22 mouse cellular contexts compared by ENCODE assay signal in genomic region chr17:84816014-84816461, GRCm38 (mm10). TPM values are rescaled to one million over a fixed set of nuclear protein-coding genes. Genes with fewer than 3 reads are reported as not detected.
DNase-seq lines count a peak whose midpoint lies in the region; ATAC-seq lines count a peak whose summit lies in the region.
"Had no signal": no experiment of that assay in that cellular context is flagged by ENCODE, and none has a peak within 500 bp of the region (broad histone marks: within the 10 kb centered on the region; RNA-seq: fewer than 3 reads in every experiment).

No protein-coding gene starts in this region.

- no peak overlapping the region for H3K4me3 ChIP-seq in heart, embryonic 12.5 days
- H3K4me3 ChIP-seq in midbrain, embryonic 14.5 days (replicated peaks; ENCODE audit: low read depth, low read length) = no peak overlapping the region
- H3K4me3 ChIP-seq in midbrain, embryonic 10.5 days = no peak overlapping the region
- H3K4me3 ChIP-seq in forebrain, embryonic 15.5 days = no peak overlapping the region
- H3K4me3 ChIP-seq: gastrocnemius, adult 2 months; intestine, embryonic 15.5 days; limb, embryonic 13.5 days; liver, embryonic 13.5 days; megakaryocyte, embryonic 14.5 days had no signal

- no peak for ATAC-seq in heart, embryonic 12.5 days (ENCODE audit: insufficient number of reproducible peaks, low FRiP score)
- no peak for ATAC-seq in midbrain, embryonic 14.5 days (ENCODE audit: low FRiP score, low TSS enrichment)
- peak; percentile 55 for ATAC-seq in forebrain, embryonic 15.5 days (replicated peaks)
- ATAC-seq: intestine, embryonic 15.5 days had no signal

- H3K4me1 ChIP-seq in heart, embryonic 12.5 days (replicated peaks) = no peaks in the 10 kb centered on the region
- peaks cover 11% of the 10 kb centered on the region; the same call in 1 of the 2 replicates for H3K4me1 ChIP-seq in midbrain, embryonic 14.5 days (ENCODE audit: control insufficient read depth, insufficient read depth, low read length)
- H3K4me1 ChIP-seq in midbrain, embryonic 10.5 days = no peaks in the 10 kb centered on the region
- H3K4me1 ChIP-seq in forebrain, embryonic 15.5 days = peaks cover 12% of the 10 kb centered on the region
- H3K4me1 ChIP-seq: intestine, embryonic 15.5 days; limb, embryonic 13.5 days; liver, embryonic 13.5 days; megakaryocyte, embryonic 14.5 days had no signal

- no peak overlapping the region for H3K27ac ChIP-seq in heart, embryonic 12.5 days (ENCODE audit: poor library complexity, severe bottlenecking)
- peak overlapping the region; percentile 45; the same call in 1 of the 2 replicates for H3K27ac ChIP-seq in midbrain, embryonic 14.5 days (replicated peaks; ENCODE audit: low read depth, low read length)
- H3K27ac ChIP-seq in midbrain, embryonic 10.5 days (replicated peaks) = no peak overlapping the region
- H3K27ac ChIP-seq in forebrain, embryonic 15.5 days (replicated peaks) = 0 out of 2 replicates have a peak overlapping the region, but pooled peaks have one; percentile 38
- H3K27ac ChIP-seq: gastrocnemius, adult 2 months; intestine, embryonic 15.5 days; limb, embryonic 13.5 days; liver, embryonic 13.5 days had no signal

- WGBS in heart, embryonic 12.5 days = 72% methylated on average over 9 of the region's 9 CpGs
- WGBS in midbrain, embryonic 14.5 days = 47% methylated on average over 9 of the region's 9 CpGs
- WGBS in midbrain, embryonic 10.5 days = 83% methylated on average over 9 of the region's 9 CpGs
- WGBS in forebrain, embryonic 15.5 days = 12% methylated on average over 9 of the region's 9 CpGs

- H3K36me3 ChIP-seq in heart, embryonic 12.5 days = no peaks in the 10 kb centered on the region
- no peaks in the 10 kb centered on the region for H3K36me3 ChIP-seq in midbrain, embryonic 14.5 days (ENCODE audit: control insufficient read depth, insufficient read depth, low read length)
- no peaks in the 10 kb centered on the region for H3K36me3 ChIP-seq in midbrain, embryonic 10.5 days
- no peaks in the 10 kb centered on the region for H3K36me3 ChIP-seq in forebrain, embryonic 15.5 days
- H3K36me3 ChIP-seq: intestine, embryonic 15.5 days; limb, embryonic 13.5 days; liver, embryonic 13.5 days had no signal

- no peaks in the 10 kb centered on the region for H3K27me3 ChIP-seq in heart, embryonic 12.5 days (replicated peaks)
- no peaks in the 10 kb centered on the region for H3K27me3 ChIP-seq in midbrain, embryonic 14.5 days (ENCODE audit: control insufficient read depth, insufficient read depth, low read length)
- H3K27me3 ChIP-seq in midbrain, embryonic 10.5 days (ENCODE audit: low read depth, poor library complexity, severe bottlenecking) = no peaks in the 10 kb centered on the region
- no peaks in the 10 kb centered on the region for H3K27me3 ChIP-seq in forebrain, embryonic 15.5 days
- H3K27me3 ChIP-seq: intestine, embryonic 15.5 days; limb, embryonic 13.5 days had no signal

- H3K4me2 ChIP-seq in heart, embryonic 12.5 days = no peak overlapping the region
- no peak overlapping the region for H3K4me2 ChIP-seq in midbrain, embryonic 14.5 days (ENCODE audit: low read length)
- H3K4me2 ChIP-seq in forebrain, embryonic 15.5 days (replicated peaks) = no peak overlapping the region
- H3K4me2 ChIP-seq: intestine, embryonic 15.5 days; limb, embryonic 13.5 days; liver, embryonic 13.5 days had no signal

- peak; percentile 81 for DNase-seq in heart, adult 11 months
- peak; percentile 61 for DNase-seq in midbrain, embryonic 14.5 days
- DNase-seq in midbrain, embryonic 10.5 days (ENCODE audit: low spot score) = no peak
- DNase-seq in kidney, adult 8-10 months = no peak
- no peak for DNase-seq in retina, postnatal 1 day
- DNase-seq: adrenal gland, adult 2 months; cerebellum, adult 18-20 months; cerebellum, postnatal 14 days; gastrocnemius, adult 2 months; heart, postnatal 4 days; kidney, adult 9 months; kidney, postnatal 14 days; layer of hippocampus, postnatal 36 days; liver, embryonic 13.5 days; lung, adult 2 months; right cerebral cortex, postnatal 25 days; spleen, adult 18-20 months had no signal

- no peaks in the 10 kb centered on the region for H3K9me3 ChIP-seq in heart, embryonic 12.5 days (replicated peaks)
- no peaks in the 10 kb centered on the region for H3K9me3 ChIP-seq in midbrain, embryonic 14.5 days (ENCODE audit: control insufficient read depth, low read length)
- H3K9me3 ChIP-seq in midbrain, embryonic 10.5 days (replicated peaks) = no peaks in the 10 kb centered on the region
- no peaks in the 10 kb centered on the region for H3K9me3 ChIP-seq in forebrain, embryonic 15.5 days
- H3K9me3 ChIP-seq: intestine, embryonic 15.5 days; limb, embryonic 13.5 days; liver, embryonic 13.5 days; megakaryocyte, embryonic 14.5 days had no signal

- no peak overlapping the region for H3K9ac ChIP-seq in heart, embryonic 12.5 days
- H3K9ac ChIP-seq in midbrain, embryonic 14.5 days (replicated peaks; ENCODE audit: low read length) = no peak overlapping the region
- no peak overlapping the region for H3K9ac ChIP-seq in forebrain, embryonic 15.5 days (replicated peaks)
- H3K9ac ChIP-seq: intestine, embryonic 15.5 days; limb, embryonic 13.5 days; liver, embryonic 13.5 days had no signal

RNA-seq across cellular contexts. Expression of gene Lrpprc, which starts 25.4 kb away (rescaled TPM):
- 73.9 and 75.9 TPM in 2 replicates for polyA plus RNA-seq in heart, embryonic 12.5 days (2016; fragmentation: Nextera tagmentation; extraction: Ambion mirVana)
- 36.4 and 51.4 TPM in 2 replicates for polyA plus RNA-seq in midbrain, embryonic 14.5 days (2014; fragmentation: Nextera tagmentation; extraction: Ambion mirVana)
- polyA plus RNA-seq in midbrain, embryonic 10.5 days (2016; fragmentation: Nextera tagmentation; extraction: Ambion mirVana) = 49.4 and 50.4 TPM in 2 replicates
- polyA plus RNA-seq in forebrain, embryonic 15.5 days (2015; fragmentation: Nextera tagmentation; extraction: Ambion mirVana) = 44.2 and 44.4 TPM in 2 replicates

Comparison
In these comparisons a context has a peak if more than half of its experiments do, and no peak if none do; other contexts are left out.
1. DNase-seq: peak in heart, adult 11 months (single experiment) and midbrain, embryonic 14.5 days (single experiment); none in midbrain, embryonic 10.5 days (single experiment), kidney, adult 8-10 months (0 of 2) and retina, postnatal 1 day (single experiment).
2. H3K27ac ChIP-seq: peak in midbrain, embryonic 14.5 days (single experiment) and forebrain, embryonic 15.5 days (single experiment); none in heart, embryonic 12.5 days (single experiment) and midbrain, embryonic 10.5 days (single experiment).